Mouse (Mus musculus): ENCODE results near the gene Src.

GRCm38 (mm10) chr2:157394868-157395267, 23.4 kb upstream of the Src start:
- TF ChIP-seq CTCF (IDR thresholded peaks at IDR 0.05; ENCODE audit: control insufficient read depth, insufficient read depth, low read length) (no peak), POLR2A (IDR thresholded peaks at IDR 0.05; ENCODE audit: borderline replicate concordance, control insufficient read depth, low read depth, low read length) (no peak)

Data from bone marrow, adult 2 months (tissue).